Mouse (Mus musculus) CD4-positive helper T cell, adult 2 months (primary cell): ENCODE measurements around the gene Scp2d1.
"Not testable (repeated sequence)": the region's sequence is repeated elsewhere in the genome, so short reads cannot be mapped to it uniquely, and the experiment has no call there.

Source experiments
- DNase-seq: peaks from one replicate; pipeline ENCODE4 v3.0.0-alpha.2; 2012; ENCODE audit warnings: low read depth, missing footprints, low spot score

Scp2d1 gene

GRCm38 (mm10) chr2:144823356-144823755, at the start of gene Scp2d1:
Gene Scp2d1 (plus strand): TSS chr2:144823656.
- not testable (repeated sequence) for DNase-seq

GRCm38 (mm10) chr2:144774636-144775160, 48.8 kb upstream of the Scp2d1 start:
- DNase-seq = no peak

GRCm38 (mm10) chr2:144775626-144776025, 47.8 kb upstream of the Scp2d1 start:
- DNase-seq = no peak

GRCm38 (mm10) chr2:144779263-144779662, 44.2 kb upstream of the Scp2d1 start:
- no peak for DNase-seq

- no peak for DNase-seq
These were observed 42.7 kb upstream of the Scp2d1 start for GRCm38 (mm10) chr2:144780731-144781130.

- no peak for DNase-seq
These were observed 41.6 kb upstream of the Scp2d1 start for GRCm38 (mm10) chr2:144781871-144782270.

GRCm38 (mm10) chr2:144782481-144782880, 41.0 kb upstream of the Scp2d1 start:
- no peak for DNase-seq

- no peak for DNase-seq
These were observed 40.3 kb upstream of the Scp2d1 start for GRCm38 (mm10) chr2:144783190-144783589.

GRCm38 (mm10) chr2:144783831-144784230, 39.6 kb upstream of the Scp2d1 start:
- DNase-seq = no peak

- no peak for DNase-seq
These were observed 31.7 kb upstream of the Scp2d1 start for GRCm38 (mm10) chr2:144791671-144792294.

- no peak for DNase-seq
These were observed 25.9 kb upstream of the Scp2d1 start for GRCm38 (mm10) chr2:144797515-144797914.

- DNase-seq = no peak
These were observed 15.4 kb upstream of the Scp2d1 start for GRCm38 (mm10) chr2:144807766-144808754.

- DNase-seq = no peak
These were observed 5.1 kb downstream of the Scp2d1 start for GRCm38 (mm10) chr2:144828457-144828985.

- no peak for DNase-seq
These were observed 13.3 kb downstream of the Scp2d1 start for GRCm38 (mm10) chr2:144836667-144837311.

- no peak for DNase-seq
These were observed 13.8 kb downstream of the Scp2d1 start for GRCm38 (mm10) chr2:144837312-144837679.

GRCm38 (mm10) chr2:144868827-144869226, 45.4 kb downstream of the Scp2d1 start:
- DNase-seq = no peak
